Comparison of ENCODE assay signal across 9 mouse cellular contexts in the genomic region with DNA sequence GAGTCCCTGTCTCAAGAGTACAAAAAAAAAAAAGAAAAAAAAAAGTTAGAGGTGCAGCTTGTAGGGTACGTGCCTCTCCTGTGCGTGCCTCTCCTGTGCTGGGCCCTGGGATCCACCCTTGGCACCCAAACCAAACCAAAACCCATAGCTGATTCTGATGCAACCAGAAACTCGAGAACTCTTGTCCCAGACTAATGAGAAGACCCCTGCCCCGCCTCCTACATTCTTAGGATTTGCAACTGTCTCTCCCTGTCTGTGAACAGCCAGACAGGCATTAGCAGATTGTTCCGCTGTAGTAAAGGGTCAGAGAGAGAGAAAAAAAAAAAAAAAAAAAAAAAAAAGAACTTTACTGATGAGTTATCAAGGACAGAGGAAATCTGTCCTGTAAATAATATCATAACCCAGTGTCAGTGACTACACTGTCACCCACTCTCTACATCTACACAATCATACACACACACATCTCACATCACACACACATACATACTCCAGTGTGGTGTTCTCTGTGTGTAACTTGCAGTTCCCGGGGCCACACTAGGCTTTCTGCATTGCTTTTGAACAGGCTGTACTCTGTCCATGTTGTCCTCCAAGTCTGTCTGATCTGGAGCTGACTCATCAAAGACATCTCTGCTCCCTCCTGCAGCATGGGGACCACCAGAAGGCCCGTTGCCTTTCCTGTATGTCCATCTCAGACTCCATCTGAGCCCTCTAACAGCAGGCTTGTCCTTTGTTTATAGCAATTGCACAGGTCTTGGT. TPM values are rescaled to one million over a fixed set of nuclear protein-coding genes. Genes with fewer than 3 reads are reported as not detected.
A peak's percentile ranks its signal among the peaks of the same experiment; 100 is the strongest.
DNase-seq lines count a peak whose midpoint lies in the region; ATAC-seq and TF ChIP-seq lines count a peak whose summit lies in the region.
"Had no signal": no experiment of that assay in that cellular context is flagged by ENCODE, and none has a peak within 500 bp of the region (broad histone marks: within the 10 kb centered on the region; RNA-seq: fewer than 3 reads in every experiment).

No protein-coding gene starts in this region.

- ATAC-seq in heart, embryonic 11.5 days (replicated peaks; ENCODE audit: insufficient number of reproducible peaks, low FRiP score, low TSS enrichment): no peak
- no peak for ATAC-seq in hindbrain, embryonic 12.5 days (ENCODE audit: low FRiP score)
- ATAC-seq in midbrain, embryonic 11.5 days (ENCODE audit: low FRiP score): peak; percentile 20; the same call in 1 of the 2 replicates

- no peaks in the 10 kb centered on the region for H3K9me3 ChIP-seq in heart, embryonic 11.5 days (replicated peaks; ENCODE audit: control insufficient read depth, low read length)
- no peaks in the 10 kb centered on the region for H3K9me3 ChIP-seq in ES-E14 (ENCODE audit: control insufficient read depth, insufficient read depth, low read depth, low read length)
- H3K9me3 ChIP-seq in hindbrain, embryonic 12.5 days (replicated peaks): no peaks in the 10 kb centered on the region
- no peaks in the 10 kb centered on the region for H3K9me3 ChIP-seq in midbrain, embryonic 11.5 days (ENCODE audit: control insufficient read depth, low read length)

- in situ Hi-C loops in ES-E14 (cut with MboI; ENCODE audit: low sequenced_read_pairs in 2 of 2, unreplicated experiment in 2 of 2): no loop called here

- no peaks in the 10 kb centered on the region for H3K27me3 ChIP-seq in heart, embryonic 11.5 days (ENCODE audit: control insufficient read depth, insufficient read depth, low read length)
- H3K27me3 ChIP-seq in hindbrain, embryonic 12.5 days: no peaks in the 10 kb centered on the region
- no peaks in the 10 kb centered on the region for H3K27me3 ChIP-seq in midbrain, embryonic 11.5 days (ENCODE audit: control insufficient read depth, insufficient read depth, low read length)

- peak overlapping the region; percentile 41 for H3K4me2 ChIP-seq in heart, embryonic 11.5 days
- H3K4me2 ChIP-seq in hindbrain, embryonic 12.5 days (replicated peaks): peak overlapping the region; percentile 36; the same call in 1 of the 2 replicates
- peak overlapping the region; percentile 29; the same call in 1 of the 2 replicates for H3K4me2 ChIP-seq in midbrain, embryonic 11.5 days

- H3K9ac ChIP-seq in heart, embryonic 11.5 days (ENCODE audit: low read depth, low read length): 0 out of 2 replicates have a peak overlapping the region, but pooled peaks have one; percentile 59
- H3K9ac ChIP-seq in ES-E14 (ENCODE audit: insufficient read depth, low read depth, low read length, poor library complexity, severe bottlenecking): no peak overlapping the region
- H3K9ac ChIP-seq in hindbrain, embryonic 12.5 days: no peak overlapping the region
- peak overlapping the region; percentile 24 for H3K9ac ChIP-seq in midbrain, embryonic 11.5 days (ENCODE audit: low read length)

- no peak for DNase-seq in heart, adult 11 months
- DNase-seq in ES-E14 (ENCODE audit: low read depth, low spot score): no peak
- peak; percentile 94 for DNase-seq in midbrain, embryonic 11.5 days (ENCODE audit: low spot score, missing footprints)
- no peak for DNase-seq in layer of hippocampus, adult 18-20 months (ENCODE audit: low spot score in 2 of 2)
- DNase-seq in gastrocnemius, postnatal 4 days (ENCODE audit: low spot score in 2 of 2): no peak
- no peak for DNase-seq in frontal cortex, postnatal 10 days (ENCODE audit: low spot score in 2 of 2)

- WGBS in heart, embryonic 11.5 days (ENCODE audit: insufficient replicate concordance): 17% methylated on average over 7 of the region's 7 CpGs
- WGBS in hindbrain, embryonic 12.5 days: 10% methylated on average over 7 of the region's 7 CpGs
- WGBS in midbrain, embryonic 11.5 days: 8% methylated on average over 7 of the region's 7 CpGs

- peaks cover 40% of the 10 kb centered on the region for H3K4me1 ChIP-seq in heart, embryonic 11.5 days (ENCODE audit: control insufficient read depth, insufficient read depth, low read length)
- H3K4me1 ChIP-seq in ES-E14 (ENCODE audit: control insufficient read depth in 2 of 2, insufficient read depth in 2 of 2, low read length in 2 of 2, poor library complexity in 1 of 2): peaks cover 23 to 43% of the 10 kb centered on the region in 2 experiments
- H3K4me1 ChIP-seq in hindbrain, embryonic 12.5 days: peaks cover 55% of the 10 kb centered on the region
- peaks cover 54% of the 10 kb centered on the region for H3K4me1 ChIP-seq in midbrain, embryonic 11.5 days (ENCODE audit: control insufficient read depth, insufficient read depth, low read length)

- H3K36me3 ChIP-seq in heart, embryonic 11.5 days (ENCODE audit: control insufficient read depth, insufficient read depth, low read length): no peaks in the 10 kb centered on the region
- no peaks in the 10 kb centered on the region for H3K36me3 ChIP-seq in ES-E14 (ENCODE audit: control insufficient read depth, insufficient read depth, low read length, poor library complexity, severe bottlenecking)
- no peaks in the 10 kb centered on the region for H3K36me3 ChIP-seq in hindbrain, embryonic 12.5 days
- no peaks in the 10 kb centered on the region for H3K36me3 ChIP-seq in midbrain, embryonic 11.5 days (ENCODE audit: control insufficient read depth, insufficient read depth, low read length)

- no peak overlapping the region for H3K4me3 ChIP-seq in heart, embryonic 11.5 days (ENCODE audit: low read depth, low read length)
- H3K4me3 ChIP-seq in ES-E14 (ENCODE audit: insufficient read depth in 1 of 2, low read depth in 1 of 2, low read length in 2 of 2, poor library complexity in 1 of 2, severe bottlenecking in 1 of 2): peak overlapping the region; percentile 19 to 55; a peak in 3 of 4 replicates
- H3K4me3 ChIP-seq in hindbrain, embryonic 12.5 days: no peak overlapping the region
- no peak overlapping the region for H3K4me3 ChIP-seq in midbrain, embryonic 11.5 days (ENCODE audit: low read depth, low read length)

- H3K27ac ChIP-seq in heart, embryonic 11.5 days (ENCODE audit: low read depth, low read length): peak overlapping the region; percentile 92
- peak overlapping the region; percentile 90 for H3K27ac ChIP-seq in ES-E14 (ENCODE audit: insufficient read depth, low read depth, low read length, poor library complexity, severe bottlenecking)
- peak overlapping the region; percentile 96 for H3K27ac ChIP-seq in hindbrain, embryonic 12.5 days
- peak overlapping the region; percentile 93 for H3K27ac ChIP-seq in midbrain, embryonic 11.5 days (ENCODE audit: low read depth, low read length)

TF ChIP-seq in ES-E14, 5 proteins besides CTCF, POLR2A, EP300 and RAD21:
- no peak for TF ChIP-seq CHD2 (IDR thresholded peaks at IDR 0.05; ENCODE audit: low read depth, low read length)
- peak; percentile 92; the same call in 1 of the 2 replicates for TF ChIP-seq ZNF384 (IDR thresholded peaks at IDR 0.05; ENCODE audit: low read depth, low read length)
TF ChIP-seq in ES-E14: peak in this region for 1.

RNA-seq across cellular contexts. Expression of a gene that starts 19.6 kb away (rescaled TPM):
- polyA plus RNA-seq in heart, embryonic 11.5 days (2014; fragmentation: Nextera tagmentation; extraction: Ambion mirVana): 1.3 and 2.2 TPM in 2 replicates
- total RNA-seq in ES-E14 (2012; rRNA removed): 1.5 and 5.5 TPM in 2 replicates
- 3.5 and 5.2 TPM in 2 replicates for polyA plus RNA-seq in hindbrain, embryonic 12.5 days (2016; fragmentation: Nextera tagmentation; extraction: Ambion mirVana)
- 1.6 and 2.4 TPM in 2 replicates for polyA plus RNA-seq in midbrain, embryonic 11.5 days (2014; fragmentation: Nextera tagmentation; extraction: Ambion mirVana)
- total RNA-seq in layer of hippocampus, adult 18-20 months (2021): not detected
- not detected for total RNA-seq in gastrocnemius, postnatal 4 days (2021)
- polyA plus RNA-seq: C2C12 had no signal

RNA-seq across cellular contexts. Expression of a gene that starts 35.6 kb away (rescaled TPM):
- 38.0 and 44.3 TPM in 2 replicates for polyA plus RNA-seq in heart, embryonic 11.5 days (2014; fragmentation: Nextera tagmentation; extraction: Ambion mirVana)
- total RNA-seq in ES-E14 (2012; rRNA removed): 24.7 and 37.0 TPM in 2 replicates
- 46.6 and 56.9 TPM in 2 replicates for polyA plus RNA-seq in hindbrain, embryonic 12.5 days (2016; fragmentation: Nextera tagmentation; extraction: Ambion mirVana)
- polyA plus RNA-seq in midbrain, embryonic 11.5 days (2014; fragmentation: Nextera tagmentation; extraction: Ambion mirVana): 54.6 and 55.5 TPM in 2 replicates
- 10 to 100 TPM; 27.9 to 29.4 TPM for total RNA-seq in layer of hippocampus, adult 18-20 months (2021)
- 10 to 100 TPM; 23.1 to 31.3 TPM for total RNA-seq in gastrocnemius, postnatal 4 days (2021)

RNA-seq across cellular contexts. Expression of a gene that starts 43.2 kb away (rescaled TPM):
- polyA plus RNA-seq in heart, embryonic 11.5 days (2014; fragmentation: Nextera tagmentation; extraction: Ambion mirVana): 58.8 and 60.8 TPM in 2 replicates
- 18.6 and 35.1 TPM in 2 replicates for total RNA-seq in ES-E14 (2012; rRNA removed)
- 58.2 and 59.8 TPM in 2 replicates for polyA plus RNA-seq in hindbrain, embryonic 12.5 days (2016; fragmentation: Nextera tagmentation; extraction: Ambion mirVana)
- 50.8 and 52.4 TPM in 2 replicates for polyA plus RNA-seq in midbrain, embryonic 11.5 days (2014; fragmentation: Nextera tagmentation; extraction: Ambion mirVana)
- 1 to 10 TPM; 3.1 to 4.7 TPM for total RNA-seq in layer of hippocampus, adult 18-20 months (2021)
- 10 to 100 TPM; 38.8 to 41.9 TPM for total RNA-seq in gastrocnemius, postnatal 4 days (2021)
- polyA plus RNA-seq: C2C12 had no signal

Comparison
In these comparisons a context has a peak if more than half of its experiments do, and no peak if none do; other contexts are left out.
1. H3K4me3 ChIP-seq: peak in ES-E14 (2 of 2); none in heart, embryonic 11.5 days (single experiment), hindbrain, embryonic 12.5 days (single experiment) and midbrain, embryonic 11.5 days (single experiment).
2. H3K9ac ChIP-seq: peak in heart, embryonic 11.5 days (single experiment) and midbrain, embryonic 11.5 days (single experiment); none in ES-E14 (single experiment) and hindbrain, embryonic 12.5 days (single experiment).
3. Peak in every context shown above with its lines, with median percentiles within 50 percentile points of each other: H3K27ac ChIP-seq and H3K4me2 ChIP-seq.